Mouse (Mus musculus): Measurements from ENCODE around the gene Oaz2. TPM values are rescaled to one million over a fixed set of nuclear protein-coding genes. Genes with fewer than 3 reads are reported as not detected.
"Not testable (repeated sequence)": the region's sequence is repeated elsewhere in the genome, so short reads cannot be mapped to it uniquely, and the experiment has no call there.

Oaz2 gene
- total RNA-seq, 4 experiments from 2014 or later, result 192 to 246 (median 237) TPM

- DNase-seq (ENCODE audit: low spot score in 2 of 2), result not testable (repeated sequence)
Measured at GRCm38 (mm10) chr9:65651957-65652356, 15.8 kb upstream of the Oaz2 start.

DNA sequence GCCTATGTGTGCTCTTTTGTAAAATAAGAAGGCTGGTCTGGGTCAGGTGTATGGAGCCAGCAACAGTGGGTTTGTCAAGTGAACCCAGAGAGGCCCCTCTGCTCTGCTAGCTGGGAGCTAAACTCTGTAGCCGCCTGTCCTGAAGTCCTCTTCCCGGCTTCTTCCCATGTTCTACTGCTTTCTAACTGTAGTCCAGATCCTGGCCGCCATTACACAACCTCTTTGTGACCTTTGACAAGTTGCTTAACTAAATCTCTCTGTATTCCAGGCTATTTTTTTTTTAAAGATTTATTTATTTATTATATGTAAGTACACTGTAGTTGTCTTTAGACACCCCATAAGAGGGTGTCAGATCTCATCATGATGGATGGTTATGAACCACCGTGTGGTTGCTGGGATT is 14.1 kb upstream of the Oaz2 start:
- DNase-seq (ENCODE audit: low spot score in 2 of 2), result no peak

DNA sequence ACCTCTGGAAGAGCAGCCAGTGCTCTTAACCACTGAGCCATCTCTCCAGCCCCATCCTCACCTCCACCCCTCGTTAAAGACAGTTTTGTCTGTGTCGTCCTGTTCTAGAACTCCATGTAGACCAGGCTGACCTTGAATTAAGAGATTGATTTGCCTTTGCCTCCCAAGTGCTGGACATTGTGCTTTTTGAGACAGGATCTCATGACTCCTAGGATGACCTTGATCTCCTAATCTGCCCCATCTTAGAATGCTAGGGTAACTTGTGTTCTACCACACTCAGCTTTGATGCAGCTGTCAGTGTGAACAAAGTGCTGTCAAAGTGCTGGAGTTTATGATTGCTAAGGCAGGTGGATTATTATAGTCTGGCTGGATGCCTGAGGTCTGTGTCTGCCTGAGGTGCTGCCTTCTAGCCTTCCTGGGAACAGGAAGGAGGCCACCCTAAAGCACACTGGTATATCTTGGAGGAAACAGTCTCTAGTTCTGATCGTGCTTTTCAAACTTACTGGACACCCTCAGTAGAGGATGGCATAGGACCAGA is 13.0 kb upstream of the Oaz2 start:
- no peak for DNase-seq (ENCODE audit: low spot score in 2 of 2)

GRCm38 (mm10) chr9:65655540-65655939 is 12.3 kb upstream of the Oaz2 start:
- DNase-seq (ENCODE audit: low spot score in 2 of 2), result no peak

- no peak for DNase-seq (ENCODE audit: low spot score in 2 of 2)
Measured at GRCm38 (mm10) chr9:65657218-65657617, 10.6 kb upstream of the Oaz2 start.

DNA sequence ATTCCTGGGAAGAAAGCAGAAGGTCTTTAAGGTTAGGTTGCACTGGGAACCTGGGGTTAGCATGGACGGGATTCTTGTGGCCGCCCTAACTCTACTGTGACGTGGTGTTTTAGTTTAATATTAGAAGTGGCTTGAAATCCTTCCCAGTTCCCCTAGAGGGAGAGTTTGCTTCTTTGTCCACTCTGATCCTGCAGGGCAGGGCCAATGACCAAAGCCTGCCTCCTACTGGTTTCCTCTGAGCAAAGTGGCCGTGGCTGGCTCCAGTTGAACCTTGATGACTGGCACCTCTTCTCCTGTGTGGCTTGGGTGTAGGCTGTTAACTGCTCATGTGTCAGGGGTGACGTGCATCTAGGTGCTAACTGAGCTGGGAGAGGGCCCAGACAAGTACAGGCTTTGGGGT is 6.8 kb upstream of the Oaz2 start:
- DNase-seq (ENCODE audit: low spot score in 2 of 2), result no peak

DNA sequence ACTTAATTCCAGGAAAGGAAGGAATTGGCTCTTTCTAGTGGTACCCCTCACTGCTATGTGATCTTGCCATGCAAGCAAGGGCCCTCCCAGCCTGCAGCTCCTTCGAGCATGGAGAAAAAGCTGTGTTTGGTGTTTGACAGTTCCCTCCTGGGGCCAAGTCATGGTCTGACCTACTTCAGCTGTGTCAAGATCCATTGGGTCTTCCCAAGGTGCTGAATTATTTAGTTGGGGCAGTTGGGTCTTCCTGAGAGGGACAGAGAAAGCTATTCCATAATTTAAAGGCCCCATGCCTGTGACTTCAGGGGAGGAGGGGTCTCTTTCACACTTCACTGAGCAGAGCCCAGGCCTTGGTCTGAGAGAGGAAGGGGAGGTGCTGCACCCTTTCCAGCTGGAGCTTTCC is 6.3 kb upstream of the Oaz2 start:
- DNase-seq (ENCODE audit: low spot score in 2 of 2), result no peak

- peak in 1 of 2 experiments; percentile 38 for DNase-seq (ENCODE audit: low spot score in 2 of 2)
Measured at GRCm38 (mm10) chr9:65664163-65664562, 3.6 kb upstream of the Oaz2 start.

DNA sequence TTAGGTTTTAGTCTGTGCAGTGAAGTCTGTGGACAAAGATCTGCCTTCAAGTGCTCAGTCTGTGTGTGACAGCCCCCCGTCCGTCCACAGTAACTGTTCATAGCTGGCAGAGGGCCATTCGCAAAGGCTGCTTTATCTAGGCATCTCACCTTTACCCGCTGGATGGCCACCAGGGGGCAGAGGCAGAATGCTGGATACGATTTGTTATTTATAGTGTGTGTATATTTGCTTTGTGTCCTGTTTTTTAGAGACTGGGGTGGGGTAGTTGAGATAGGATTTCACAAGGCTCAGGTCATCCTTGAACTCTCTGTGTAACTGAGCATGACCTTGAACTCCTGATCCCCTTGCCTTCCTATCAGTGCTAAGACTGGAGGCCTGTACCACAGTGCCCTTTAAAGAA is 1.8 kb upstream of the Oaz2 start:
- peak; percentile 53 to 55 for DNase-seq (ENCODE audit: low spot score in 2 of 2)

- peak in 1 of 2 experiments; percentile 40 for DNase-seq (ENCODE audit: low spot score in 2 of 2)
Measured at GRCm38 (mm10) chr9:65671431-65671931, 3.7 kb downstream of the Oaz2 start.

DNA sequence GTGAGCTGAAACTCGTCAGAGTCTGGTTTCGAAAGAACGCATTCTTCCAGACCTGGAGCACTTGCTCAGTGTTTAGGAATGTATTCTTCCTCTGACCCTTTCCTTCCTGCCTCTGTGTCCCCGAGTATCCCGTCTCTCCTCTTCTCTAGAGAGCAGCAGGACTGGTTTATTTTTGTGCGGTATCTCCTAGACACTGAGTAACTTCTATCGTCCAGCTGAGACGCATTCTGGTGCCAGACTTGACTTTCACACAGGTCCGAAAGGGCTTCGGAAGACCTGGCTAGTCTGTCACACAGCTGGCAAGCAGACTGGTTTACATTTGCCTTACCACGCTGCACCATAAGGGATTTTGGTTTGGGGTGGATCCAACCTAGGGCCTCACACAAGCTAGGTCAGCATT is 5.2 kb downstream of the Oaz2 start:
- no peak for DNase-seq (ENCODE audit: low spot score in 2 of 2)

DNA sequence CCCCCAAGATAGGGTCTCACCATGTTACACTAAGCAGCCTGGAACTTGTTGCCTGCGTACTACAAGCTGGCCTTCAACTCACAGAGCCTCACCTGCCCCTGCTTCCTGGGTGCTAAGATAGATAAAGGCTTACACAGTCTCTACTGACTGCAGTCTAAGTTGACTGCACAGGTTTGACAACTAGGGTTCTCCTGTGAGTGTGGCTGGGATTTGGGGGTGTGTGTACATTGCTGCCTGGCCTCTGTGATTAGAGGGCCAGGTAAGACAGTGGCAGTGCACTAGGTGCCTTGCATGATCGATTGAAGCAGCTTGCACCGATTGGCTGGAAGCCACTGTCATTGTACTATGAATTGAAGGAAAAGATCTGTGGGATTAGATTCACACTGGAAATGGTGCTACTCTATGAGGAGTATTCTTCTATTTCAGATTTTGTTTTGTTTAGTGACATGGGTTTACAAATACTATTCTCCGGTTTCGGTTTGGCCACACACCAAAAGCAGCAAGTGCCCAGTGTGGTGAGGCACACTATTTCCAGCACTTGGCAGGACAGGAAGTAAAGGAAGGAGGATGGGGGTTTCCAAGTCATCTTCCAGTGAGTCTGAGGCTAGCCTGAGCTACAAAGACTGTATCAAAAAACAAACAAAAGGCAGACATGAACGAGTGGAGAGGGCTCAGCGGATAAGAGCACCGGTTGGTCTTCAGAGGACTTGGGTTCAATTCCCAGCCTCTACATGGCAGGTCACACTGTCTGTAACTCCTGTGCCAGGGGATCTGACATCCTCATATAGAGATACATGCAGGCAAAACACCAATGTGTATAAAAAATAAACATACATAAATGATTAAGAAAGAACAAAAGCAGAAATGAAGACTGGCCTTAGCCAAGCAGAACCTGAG is 7.9 kb downstream of the Oaz2 start:
- no peak for DNase-seq (ENCODE audit: low spot score in 2 of 2)

DNA sequence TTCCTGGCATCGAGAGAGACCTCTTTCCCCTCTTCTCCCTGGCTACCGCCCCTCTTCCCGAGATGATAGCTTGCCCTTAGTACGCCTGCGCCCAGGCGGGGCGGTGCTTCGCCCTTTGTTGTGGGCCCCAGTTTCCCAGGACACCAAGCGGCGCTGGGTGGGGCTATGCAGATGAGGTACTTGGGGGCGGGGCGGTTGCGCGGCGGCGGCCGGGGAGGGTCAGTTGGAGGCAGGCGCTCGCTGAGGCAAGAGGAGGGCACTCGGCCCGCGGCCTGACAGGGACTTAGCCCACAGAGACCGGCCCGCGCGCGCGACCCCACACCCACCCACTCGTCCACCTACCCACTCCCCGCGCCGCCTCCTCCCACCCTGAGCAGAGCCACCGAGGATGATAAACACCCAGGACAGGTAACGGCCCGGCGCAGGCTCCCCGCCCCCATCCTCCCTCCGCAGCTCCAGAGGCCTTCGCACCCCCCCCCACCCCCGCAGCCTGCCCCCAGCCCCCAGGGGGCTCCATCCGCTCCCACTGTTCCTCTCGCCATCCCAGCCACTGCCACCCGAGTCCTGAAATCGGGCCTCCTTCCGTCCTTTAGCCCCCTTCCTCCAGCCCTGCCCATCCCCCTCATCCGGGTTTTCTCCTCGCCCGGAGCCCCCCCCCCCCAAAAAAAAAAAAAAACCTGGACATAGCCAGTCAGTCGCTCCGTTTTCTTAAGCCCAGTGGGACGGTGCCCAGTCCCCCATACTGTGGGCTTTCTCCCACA is 8.7 kb downstream of the Oaz2 start:
- DNase-seq (ENCODE audit: low spot score in 2 of 2), result peak; percentile 95 to 96

DNA sequence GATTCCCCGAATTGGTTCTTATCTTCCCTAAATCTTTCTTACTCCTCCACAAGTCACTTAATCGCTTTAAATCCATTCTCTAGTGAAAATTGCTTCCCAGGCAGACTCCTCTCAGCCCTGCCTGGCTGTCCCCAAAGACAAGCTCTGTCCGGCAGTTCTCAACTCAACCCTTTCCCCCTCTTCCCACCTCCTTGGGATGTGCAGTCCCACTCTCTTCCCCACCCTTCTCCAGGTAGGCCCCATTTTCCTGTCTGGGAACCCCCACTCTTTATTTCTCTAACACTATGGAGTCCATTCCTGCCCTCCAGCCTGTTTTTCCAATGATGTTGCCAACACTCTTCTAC is 9.3 kb downstream of the Oaz2 start:
- DNase-seq (ENCODE audit: low spot score in 2 of 2), result no peak

DNA sequence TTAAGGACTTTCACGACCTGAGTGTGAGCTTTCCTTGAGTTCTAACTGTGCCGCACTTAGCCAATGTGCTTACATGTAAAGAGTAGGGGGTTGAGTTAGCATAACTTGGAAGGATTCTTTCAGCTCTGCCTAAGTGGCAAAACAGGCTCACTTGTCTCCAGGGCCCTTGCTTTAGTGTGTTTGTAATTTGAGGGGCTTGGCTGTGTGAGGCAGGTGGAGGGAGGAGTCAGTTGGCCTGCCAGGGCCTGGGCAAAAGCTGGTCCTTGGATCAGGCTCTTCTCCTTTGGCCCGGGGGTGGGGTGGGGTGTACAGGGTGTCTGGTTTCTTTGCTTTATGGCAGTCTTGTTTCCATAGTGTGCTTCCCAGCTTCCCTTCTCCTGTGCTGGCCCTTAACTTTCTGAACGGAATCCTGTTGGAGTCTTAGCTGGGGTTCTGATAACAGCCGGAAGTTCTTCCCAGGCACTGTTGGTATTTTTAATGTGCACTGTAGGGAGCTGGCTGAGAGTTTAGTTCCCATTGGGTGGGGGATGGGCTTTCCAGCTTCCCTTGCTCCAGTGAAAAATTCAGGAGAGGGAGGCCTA is 11.5 kb downstream of the Oaz2 start:
- DNase-seq (ENCODE audit: low spot score in 2 of 2), result peak; percentile 53 to 69

DNA sequence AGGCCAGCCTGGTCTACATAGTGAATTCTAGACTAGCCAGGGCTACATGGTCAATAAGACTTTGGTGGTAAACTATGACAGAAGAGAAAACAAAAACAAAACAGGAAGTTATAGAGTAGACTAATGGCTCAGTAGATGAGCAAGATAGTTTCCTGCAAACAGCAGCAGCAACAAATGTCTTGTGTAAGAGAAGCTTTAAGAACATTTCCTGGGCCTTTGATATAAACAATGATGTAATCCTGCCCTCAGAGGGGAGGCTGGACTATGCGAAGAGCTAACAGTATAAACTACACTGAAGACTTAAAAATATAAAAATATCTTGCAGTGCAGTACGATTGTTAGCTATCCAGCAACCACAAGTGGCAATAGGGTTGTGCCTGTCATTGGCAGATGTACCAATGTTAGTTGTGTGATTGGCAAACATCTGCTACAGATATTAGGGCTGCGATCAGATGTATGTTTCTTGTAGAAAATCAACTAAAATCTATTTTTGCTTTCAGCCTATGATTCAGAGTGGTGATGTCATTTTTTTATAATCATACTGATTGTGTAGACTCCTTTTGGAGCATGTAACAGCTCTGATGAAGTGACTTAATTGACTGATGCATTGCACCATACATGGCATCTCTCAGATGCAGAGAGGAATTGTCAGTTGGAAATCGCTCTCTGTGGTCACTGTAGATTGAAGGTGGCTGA is 13.3 kb downstream of the Oaz2 start:
- DNase-seq (ENCODE audit: low spot score in 2 of 2), result no peak

DNA sequence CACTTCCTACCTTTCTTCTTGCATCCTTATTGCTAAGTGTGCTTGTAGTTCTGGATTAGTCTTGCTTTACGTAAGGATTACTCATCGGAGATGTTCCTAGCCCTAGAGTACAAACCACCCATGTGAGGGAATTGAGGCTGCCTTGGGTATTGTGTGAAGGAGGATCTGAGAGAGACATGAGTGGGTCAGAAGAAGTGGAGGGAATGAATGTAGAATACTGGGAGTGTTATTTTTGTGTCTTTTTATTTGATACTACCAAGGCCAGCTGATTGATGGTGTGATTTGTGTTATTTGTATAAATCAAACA is 13.8 kb downstream of the Oaz2 start:
- no peak for DNase-seq (ENCODE audit: low spot score in 2 of 2)

DNA sequence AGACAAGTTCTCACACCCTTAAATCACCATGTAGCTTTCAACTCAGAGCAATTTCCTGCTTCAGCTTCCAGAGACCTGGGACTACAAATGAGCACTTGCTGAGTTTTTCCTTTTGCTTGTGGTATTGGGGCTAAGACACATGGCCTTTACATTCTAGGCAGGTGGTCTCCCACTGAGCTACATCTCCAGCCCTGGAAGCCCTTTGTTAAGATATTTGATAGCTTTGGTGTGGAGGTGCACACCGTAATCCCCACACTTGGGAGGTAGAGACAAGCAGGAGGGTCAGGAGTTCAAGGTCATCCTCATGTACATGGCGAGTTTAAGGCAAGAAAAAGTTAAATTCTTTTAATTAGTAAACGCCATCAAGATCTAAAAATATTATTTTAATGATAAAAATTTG is 14.4 kb downstream of the Oaz2 start:
- DNase-seq (ENCODE audit: low spot score in 2 of 2), result no peak

GRCm38 (mm10) chr9:65682994-65683393 is 15.2 kb downstream of the Oaz2 start:
- DNase-seq (ENCODE audit: low spot score in 2 of 2), result no peak

DNA sequence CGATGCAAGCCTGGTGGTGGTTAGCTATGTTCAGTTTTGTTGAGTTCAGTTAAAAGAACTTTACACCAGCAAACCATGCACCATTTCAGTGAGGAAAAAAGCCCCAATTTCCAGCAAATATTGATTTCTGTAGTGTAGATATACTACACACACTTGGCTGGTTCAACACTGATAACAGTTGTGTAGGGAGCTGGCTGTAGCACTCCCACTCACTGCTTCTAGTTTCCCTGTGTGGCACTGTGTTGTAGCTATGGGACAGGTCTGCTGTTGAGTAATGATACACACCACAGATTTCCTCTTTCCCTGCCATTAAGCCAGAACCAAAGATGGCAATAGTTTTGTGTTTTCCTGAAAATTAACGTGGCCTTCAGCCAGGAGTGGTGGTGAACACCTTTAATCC is 16.9 kb downstream of the Oaz2 start:
- no peak for DNase-seq (ENCODE audit: low spot score in 2 of 2)

GRCm38 (mm10) chr9:65689869-65690268 is 22.1 kb downstream of the Oaz2 start:
- not testable (repeated sequence) for DNase-seq (ENCODE audit: low spot score in 2 of 2)
